Comparison of ENCODE assay signal across 17 mouse cellular contexts in genomic region chr9:80241719-80242118, GRCm38 (mm10).
A peak's percentile ranks its signal among the peaks of the same experiment; 100 is the strongest.
DNase-seq lines count a peak whose midpoint lies in the region; ATAC-seq lines count a peak whose summit lies in the region.
"Had no signal": no experiment of that assay in that cellular context is flagged by ENCODE, and none has a peak within 500 bp of the region (broad histone marks: within the 10 kb centered on the region; RNA-seq: fewer than 3 reads in every experiment).

No protein-coding gene starts in this region.

- H3K27me3 ChIP-seq in limb, embryonic 12.5 days = no peaks in the 10 kb centered on the region
- H3K27me3 ChIP-seq: embryonic facial prominence, embryonic 12.5 days; limb, embryonic 15.5 days; lung, embryonic 15.5 days had no signal

- no peak for ATAC-seq in limb, embryonic 12.5 days (ENCODE audit: insufficient number of reproducible peaks, insufficient read depth, low FRiP score, low TSS enrichment, low read depth)

- 59% methylated on average over 6 of the region's 6 CpGs for WGBS in limb, embryonic 12.5 days

- H3K36me3 ChIP-seq in limb, embryonic 12.5 days = no peaks in the 10 kb centered on the region
- H3K36me3 ChIP-seq: embryonic facial prominence, embryonic 12.5 days; limb, embryonic 15.5 days had no signal

- peak; percentile 18 to 34 for DNase-seq in heart, postnatal 10 days
- DNase-seq in heart, postnatal 25 days (ENCODE audit: low spot score) = no peak
- peak; percentile 8 for DNase-seq in layer of hippocampus, adult 9-11 months
- no peak for DNase-seq in layer of hippocampus, postnatal 10 days (ENCODE audit: low spot score in 2 of 2)
- peak; percentile 18 for DNase-seq in embryo, embryonic 10.5 days (ENCODE audit: low spot score)
- DNase-seq in liver = no peak
- DNase-seq: adrenal gland, postnatal 25 days; cerebellum, adult 11 months; gastrocnemius, postnatal 10 days; layer of hippocampus, postnatal 36 days; thymus, postnatal 25 days had no signal

- peaks cover 9% of the 10 kb centered on the region; the same call in 1 of the 2 replicates for H3K9me3 ChIP-seq in limb, embryonic 12.5 days
- H3K9me3 ChIP-seq: embryonic facial prominence, embryonic 12.5 days had no signal

- 0 out of 2 replicates have a peak overlapping the region, but pooled peaks have one; percentile 17 for H3K27ac ChIP-seq in limb, embryonic 12.5 days
- H3K27ac ChIP-seq: embryonic facial prominence, embryonic 12.5 days; hindbrain, embryonic 14.5 days; limb, embryonic 15.5 days; lung, embryonic 15.5 days had no signal

- H3K4me1 ChIP-seq in limb, embryonic 12.5 days (replicated peaks) = no peaks in the 10 kb centered on the region; the same call in 1 of the 2 replicates
- H3K4me1 ChIP-seq: embryonic facial prominence, embryonic 12.5 days; limb, embryonic 15.5 days; lung, embryonic 15.5 days had no signal

- no peak overlapping the region for H3K4me2 ChIP-seq in limb, embryonic 12.5 days
- H3K4me2 ChIP-seq: embryonic facial prominence, embryonic 12.5 days; heart, embryonic 11.5 days; hindbrain, embryonic 14.5 days; limb, embryonic 15.5 days; lung, embryonic 15.5 days had no signal

- no peak overlapping the region for H3K9ac ChIP-seq in limb, embryonic 12.5 days (replicated peaks)
- H3K9ac ChIP-seq: embryonic facial prominence, embryonic 12.5 days; hindbrain, embryonic 14.5 days; limb, embryonic 15.5 days; lung, embryonic 15.5 days had no signal

- H3K4me3 ChIP-seq in limb, embryonic 12.5 days (replicated peaks) = no peak overlapping the region
- H3K4me3 ChIP-seq: embryonic facial prominence, embryonic 12.5 days; limb, embryonic 15.5 days; lung, embryonic 15.5 days had no signal

- intact Hi-C loops in heart, postnatal 10 days (cut with DNase I) = no loop called here
- intact Hi-C loops in heart, postnatal 25 days (cut with DNase I) = no loop called here

Comparison
In these comparisons a context has a peak if more than half of its experiments do, and no peak if none do; other contexts are left out.
1. DNase-seq: peak in heart, postnatal 10 days (2 of 2), layer of hippocampus, adult 9-11 months (single experiment) and embryo, embryonic 10.5 days (single experiment); none in heart, postnatal 25 days (single experiment), layer of hippocampus, postnatal 10 days (0 of 2) and liver (single experiment).